Mouse (Mus musculus): ENCODE measurements around the gene Cnbd2. TPM values are rescaled to one million over a fixed set of nuclear protein-coding genes. Genes with fewer than 3 reads are reported as not detected.
"Not testable (repeated sequence)": the region's sequence is repeated elsewhere in the genome, so short reads cannot be mapped to it uniquely, and the experiment has no call there.

Cnbd2 gene
- total RNA-seq, 2 experiments from 2014 or later = 2.3 to 3.5 TPM

DNA sequence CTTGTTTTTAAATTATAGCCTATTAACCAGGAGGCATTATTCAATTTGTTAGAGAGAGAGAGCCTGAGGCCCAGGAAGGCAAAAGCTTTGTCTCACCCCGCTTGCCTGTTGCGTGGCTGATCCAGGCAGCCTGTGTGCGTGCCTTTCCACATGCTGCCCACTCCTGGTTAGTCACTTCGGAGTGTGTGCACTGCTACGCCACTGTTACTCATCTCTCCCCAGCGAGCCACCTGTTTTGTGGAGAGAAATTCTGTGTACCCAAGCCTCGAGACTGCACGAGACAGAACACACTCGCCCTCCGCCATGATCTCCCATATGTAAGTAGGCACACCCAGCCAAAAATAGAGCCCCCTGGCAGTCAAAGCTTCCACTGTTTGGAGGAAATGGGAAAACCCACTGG, 67.8 kb downstream of the Cnbd2 start:
- DNase-seq (ENCODE audit: low spot score in 2 of 2) = no peak

DNA sequence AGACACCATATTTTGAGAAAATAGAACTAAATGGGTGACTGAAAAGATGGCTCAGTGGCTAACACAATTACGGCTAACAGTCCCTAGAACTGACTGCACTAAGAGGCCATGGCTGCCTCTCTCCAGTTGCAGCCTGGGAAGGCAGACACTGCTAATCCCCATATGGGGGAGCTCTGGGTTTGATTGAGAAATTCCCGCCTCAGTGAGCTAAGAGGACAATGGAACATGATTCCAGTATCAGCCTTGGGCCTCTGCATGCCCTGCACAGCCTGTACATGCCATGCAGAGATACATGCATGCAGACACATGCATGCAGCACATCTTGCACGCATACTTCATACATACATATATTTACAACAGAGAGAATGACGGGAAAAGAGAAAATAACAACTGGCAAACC, 69.3 kb downstream of the Cnbd2 start:
- DNase-seq (ENCODE audit: low spot score in 2 of 2) = no peak

DNA sequence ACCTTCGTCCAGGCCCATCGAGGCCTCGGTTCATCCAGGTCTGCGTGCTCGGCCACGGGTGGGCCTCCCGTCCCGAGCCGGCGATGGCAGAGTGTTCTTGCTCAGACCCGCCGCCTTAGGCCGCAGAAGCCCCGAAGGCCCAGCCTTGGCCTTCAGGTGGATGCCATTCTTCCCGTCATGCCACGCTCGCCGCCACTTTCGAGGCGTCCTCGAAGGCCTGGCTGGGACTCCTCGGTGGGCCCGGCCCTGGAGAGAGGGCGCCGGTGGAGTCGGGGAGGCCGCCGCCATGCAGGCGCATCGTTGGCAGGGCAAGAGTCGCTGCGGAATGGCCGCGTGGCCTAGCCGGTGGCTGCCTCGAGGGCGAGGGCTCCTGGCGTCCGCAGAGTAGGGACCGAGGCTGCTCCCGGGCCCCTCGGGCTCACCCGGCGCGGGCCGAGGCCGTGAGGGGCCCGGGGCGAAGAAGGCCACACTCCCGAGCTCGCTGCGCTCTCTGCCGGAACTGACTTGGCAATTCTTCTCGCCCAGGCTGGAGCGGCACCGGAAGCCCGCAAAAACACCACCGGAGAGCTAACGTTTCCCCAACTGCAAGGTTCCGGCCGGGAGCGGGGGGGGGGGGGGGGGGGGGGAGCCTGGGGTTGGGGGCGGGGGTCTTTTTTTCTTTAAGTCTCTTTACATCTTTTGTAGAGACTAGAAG, 80.5 kb downstream of the Cnbd2 start:
- DNase-seq (ENCODE audit: low spot score in 2 of 2) = peak; percentile 65 to 72

DNA sequence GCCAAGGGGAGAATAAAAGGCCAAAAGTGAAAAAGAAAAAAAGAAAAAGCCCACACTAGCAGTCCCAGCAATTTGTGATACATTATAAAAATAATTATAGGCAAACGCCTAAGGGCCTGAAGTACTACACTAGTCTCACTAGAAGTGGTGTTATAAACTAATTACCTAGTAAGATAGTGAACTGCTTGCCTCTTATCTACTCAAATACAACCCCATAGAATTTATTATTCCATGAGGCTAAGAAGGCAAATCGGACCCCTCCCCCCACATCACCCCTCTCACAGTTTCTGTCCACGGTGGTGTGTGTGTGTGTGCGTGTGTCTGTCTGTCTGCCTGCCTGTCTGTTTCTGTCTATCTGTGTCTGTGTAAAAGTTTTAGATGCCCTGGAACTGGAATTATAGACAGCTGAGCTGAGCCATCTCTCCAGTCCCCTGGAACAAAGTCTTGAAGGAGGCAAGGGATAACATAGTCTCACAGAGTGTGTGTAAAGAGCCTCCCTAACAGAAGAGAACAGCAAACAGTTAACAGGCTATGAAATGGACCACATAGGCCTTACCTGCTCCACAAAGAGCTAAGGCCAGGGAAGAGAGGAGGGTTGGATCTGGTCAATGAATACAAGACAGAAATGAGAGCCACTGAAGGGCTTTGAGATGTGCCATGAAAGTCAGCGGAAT, 81.2 kb downstream of the Cnbd2 start:
- no peak for DNase-seq (ENCODE audit: low spot score in 2 of 2)

DNA sequence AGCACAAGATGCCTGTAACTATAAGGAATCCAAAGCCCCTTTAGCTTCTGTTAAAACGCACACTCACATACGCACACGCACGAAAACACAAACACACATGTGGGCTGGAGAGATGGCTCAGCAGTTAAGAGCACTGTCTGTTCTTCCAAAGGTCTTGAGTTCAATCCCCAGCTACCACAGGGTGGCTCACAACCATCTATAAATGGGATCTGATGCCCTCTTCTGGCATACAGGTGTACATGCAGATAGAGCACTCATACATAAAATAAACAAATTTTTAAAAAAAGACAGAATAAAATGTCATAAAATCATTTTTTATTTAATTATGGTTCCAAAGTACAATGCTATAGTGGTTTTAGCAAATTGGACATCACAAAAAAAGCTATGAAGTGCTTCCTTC, 82.2 kb downstream of the Cnbd2 start:
- DNase-seq (ENCODE audit: low spot score in 2 of 2) = no peak

DNA sequence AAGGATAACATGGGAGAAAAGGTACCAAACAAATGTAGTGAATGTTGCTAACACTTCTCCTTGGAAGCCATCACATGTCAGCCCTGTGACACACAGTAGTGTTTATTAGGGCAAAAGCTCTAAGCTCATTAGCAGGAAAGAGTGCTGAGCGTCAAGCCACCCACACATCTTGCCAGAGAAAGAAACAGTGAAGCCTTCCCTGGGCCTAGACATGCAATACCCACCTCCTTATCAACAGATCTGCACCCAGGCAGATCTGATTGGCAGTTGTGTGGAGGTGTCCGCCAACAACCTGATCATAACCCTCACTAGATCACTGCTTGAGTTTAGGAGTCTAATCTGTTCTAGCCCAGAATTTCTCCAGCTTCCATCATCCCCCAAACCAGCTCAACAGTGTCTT, 84.0 kb downstream of the Cnbd2 start:
- no peak for DNase-seq (ENCODE audit: low spot score in 2 of 2)

DNA sequence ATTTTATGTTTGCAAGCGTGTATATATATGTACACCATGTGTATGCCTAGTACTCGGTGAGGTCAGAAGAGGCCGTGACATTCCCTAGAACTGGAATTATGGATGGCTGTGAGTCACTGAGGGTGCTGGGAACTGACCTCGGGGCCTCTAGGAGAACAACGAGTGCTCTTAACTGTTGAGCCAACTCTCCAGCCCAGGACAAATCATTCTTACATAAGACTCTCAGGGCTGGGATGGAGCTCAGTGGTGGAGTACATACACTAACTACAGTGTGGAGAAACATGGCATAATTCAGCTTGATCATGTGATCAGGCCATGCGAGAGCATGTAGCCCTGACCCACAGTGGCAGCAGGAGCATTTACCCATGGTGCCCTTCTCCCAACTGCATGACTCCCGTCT, 85.9 kb downstream of the Cnbd2 start:
- DNase-seq (ENCODE audit: low spot score in 2 of 2) = no peak

DNA sequence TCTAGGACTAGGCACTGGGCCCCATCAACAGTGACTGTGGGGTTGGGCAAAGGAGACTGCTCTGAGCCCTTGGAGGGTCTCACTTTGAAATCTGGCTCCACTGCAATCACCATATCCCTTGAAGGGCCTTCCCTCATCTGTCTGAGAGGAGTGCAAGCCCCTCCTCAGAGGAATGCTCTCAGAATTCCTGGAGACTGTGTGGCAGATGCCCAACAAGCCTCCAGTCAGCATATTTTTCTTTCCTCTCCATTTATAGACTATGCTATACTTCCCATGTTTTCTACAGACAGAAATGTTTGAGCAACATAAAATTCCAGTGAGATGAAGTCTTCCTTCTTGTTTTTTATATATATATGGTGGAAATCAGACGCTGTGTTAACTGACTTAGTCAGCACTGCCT, 87.4 kb downstream of the Cnbd2 start:
- no peak for DNase-seq (ENCODE audit: low spot score in 2 of 2)

DNA sequence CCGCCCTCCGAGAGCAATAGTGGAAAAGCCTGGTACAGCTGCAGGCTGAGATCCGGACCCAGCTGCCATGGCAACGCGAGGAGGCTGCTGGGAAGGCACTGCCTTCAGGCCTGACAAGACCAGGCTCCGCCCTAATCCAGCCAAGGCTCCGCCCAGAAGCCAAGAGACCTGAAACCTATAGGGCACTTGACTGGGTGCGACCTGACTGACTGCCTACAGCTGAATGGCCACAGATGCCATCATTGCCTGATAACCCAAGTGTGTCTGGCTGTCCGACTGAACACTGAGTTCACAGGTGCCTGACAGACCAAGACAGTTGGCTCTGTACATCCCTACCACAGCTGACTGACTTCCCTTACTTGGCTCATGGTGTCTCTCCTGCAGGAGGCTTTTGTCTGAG, 89.2 kb downstream of the Cnbd2 start:
- no peak for DNase-seq (ENCODE audit: low spot score in 2 of 2)

DNA sequence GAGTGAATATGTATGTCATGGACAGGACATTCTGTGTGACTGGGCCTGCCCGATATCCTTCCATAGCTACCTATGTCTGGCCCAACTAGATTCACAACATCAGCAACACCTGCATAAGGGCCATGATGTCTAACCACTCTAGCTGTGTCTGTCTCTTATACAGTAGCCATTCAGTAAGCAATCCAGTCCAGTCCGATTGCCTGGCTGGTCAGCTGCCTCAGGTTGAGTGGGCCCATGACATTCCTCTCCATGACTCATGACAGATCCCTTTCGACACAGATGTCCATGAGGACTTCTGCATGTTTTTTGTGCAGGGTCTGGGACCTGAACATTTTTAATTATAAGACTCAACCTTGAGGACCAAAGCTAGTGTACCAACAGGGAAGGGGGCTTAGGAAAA, 89.9 kb downstream of the Cnbd2 start:
- no peak for DNase-seq (ENCODE audit: low spot score in 2 of 2)

DNA sequence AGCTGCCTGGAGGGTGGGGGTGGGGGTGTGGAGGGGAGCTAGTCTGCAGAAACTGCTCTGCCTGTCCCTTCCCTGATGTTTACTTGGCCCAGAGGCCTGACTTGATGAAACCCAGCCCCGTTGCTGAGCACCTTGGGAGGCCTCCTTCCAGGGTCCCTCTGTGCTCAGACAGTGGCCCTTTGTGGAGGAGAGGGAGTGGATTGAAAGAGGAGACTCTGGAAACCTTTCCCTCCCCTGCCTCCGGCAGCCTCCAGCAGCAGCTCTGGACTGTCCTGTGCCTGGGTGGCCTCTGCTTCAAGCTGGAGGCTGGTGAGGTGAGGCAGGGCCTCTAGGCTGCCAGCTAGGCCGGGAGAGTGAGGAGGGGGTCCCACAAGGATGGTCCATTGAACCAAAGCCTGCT, 94.9 kb downstream of the Cnbd2 start:
- DNase-seq (ENCODE audit: low spot score in 2 of 2) = no peak

DNA sequence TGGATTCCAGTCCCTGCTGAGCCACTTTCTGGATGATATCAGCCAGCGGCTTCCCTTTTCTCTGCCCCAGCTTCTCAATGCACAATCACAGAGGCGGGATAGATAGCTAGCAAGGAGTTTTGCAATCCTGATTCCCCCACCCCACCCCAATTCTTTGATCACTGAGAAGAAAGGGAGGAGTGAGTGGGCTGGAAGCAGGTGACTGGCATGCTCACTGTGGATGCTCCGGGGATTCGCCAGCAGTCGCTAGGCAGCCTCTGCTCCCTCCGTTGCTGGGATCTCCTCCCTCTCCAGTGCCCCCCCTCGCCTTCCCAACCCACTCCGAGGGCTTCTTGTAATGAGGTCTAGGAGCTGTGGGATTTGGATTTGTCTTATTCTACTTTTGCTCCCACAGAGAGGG, 96.1 kb downstream of the Cnbd2 start:
- no peak for DNase-seq (ENCODE audit: low spot score in 2 of 2)

DNA sequence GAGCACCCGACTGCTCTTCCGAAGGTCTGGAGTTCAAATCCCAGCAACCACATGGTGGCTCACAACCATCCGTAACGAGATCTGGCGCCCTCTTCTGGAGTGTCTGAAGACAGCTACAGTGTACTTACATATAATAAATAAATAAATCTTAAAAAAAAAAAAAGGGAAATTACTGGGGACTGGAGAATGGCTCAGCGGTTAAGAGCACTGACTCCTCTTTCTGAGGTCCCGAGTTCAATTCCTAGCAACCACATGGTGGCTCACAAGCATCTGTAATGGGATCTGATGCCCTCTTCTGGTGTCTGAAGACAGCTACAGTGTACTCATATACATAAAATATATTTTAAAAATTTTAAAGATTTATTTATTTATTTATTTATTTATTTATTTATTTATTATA, 99.2 kb downstream of the Cnbd2 start:
- DNase-seq (ENCODE audit: low spot score in 2 of 2) = not testable (repeated sequence)

DNA sequence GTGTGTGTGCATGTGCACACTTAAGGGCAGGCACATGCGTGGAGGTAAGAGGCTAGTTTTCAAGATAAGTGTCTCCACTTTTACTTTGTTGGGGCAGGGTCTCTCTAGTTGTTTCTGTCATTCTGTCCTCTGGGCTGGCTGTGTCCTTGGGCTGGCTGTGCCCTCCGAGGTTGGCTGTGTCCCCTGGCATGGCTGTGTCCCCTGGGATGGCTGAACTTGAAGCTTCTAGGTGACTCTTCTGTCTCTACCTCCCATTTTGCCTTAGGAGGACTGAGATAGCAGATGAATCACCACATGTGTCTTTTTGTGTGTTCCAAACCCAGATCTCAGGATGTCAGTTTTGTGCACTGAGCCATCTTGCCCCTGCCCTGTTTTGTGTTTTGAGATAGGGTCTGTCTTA, 102.9 kb downstream of the Cnbd2 start:
- no peak for DNase-seq (ENCODE audit: low spot score in 2 of 2)

DNA sequence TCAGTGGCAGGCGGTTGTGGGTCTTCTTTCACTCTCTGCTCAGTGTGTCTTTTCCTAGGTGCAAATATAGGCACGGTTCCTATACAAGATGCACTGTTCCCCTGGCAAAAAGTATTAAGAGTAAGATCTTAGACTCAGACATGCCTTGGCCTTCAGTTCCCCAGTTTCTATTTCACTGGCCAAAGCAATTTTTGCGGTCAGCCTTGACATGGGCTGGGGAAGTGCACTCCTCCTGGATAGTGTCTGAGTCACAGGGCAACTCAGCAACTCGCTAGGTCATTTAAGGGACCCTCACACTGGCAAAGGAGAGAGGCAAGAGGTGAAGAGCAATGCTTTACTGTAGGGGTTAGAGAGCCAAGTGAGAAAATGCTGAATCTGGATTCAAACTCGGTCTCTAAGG, 103.6 kb downstream of the Cnbd2 start:
- DNase-seq (ENCODE audit: low spot score in 2 of 2) = no peak

DNA sequence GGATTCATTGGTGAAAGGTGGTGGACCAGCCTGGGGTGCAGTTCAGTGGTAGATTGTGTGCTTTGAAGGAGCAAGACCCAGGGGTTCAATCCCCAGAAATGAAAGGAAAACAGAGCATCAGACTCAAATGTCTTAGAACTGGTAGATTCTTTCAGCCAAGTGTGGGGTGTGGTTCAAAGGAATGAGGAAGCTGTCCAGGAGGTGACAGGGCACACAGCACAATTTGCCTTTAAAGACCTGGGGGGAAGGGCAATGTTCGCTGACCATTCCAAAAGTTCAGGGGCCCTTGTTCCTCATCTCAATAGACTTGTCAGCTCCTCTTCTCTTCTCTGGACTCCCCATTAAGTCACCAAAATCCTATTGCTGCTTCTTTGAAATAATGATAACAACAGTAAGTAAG, 105.1 kb downstream of the Cnbd2 start:
- no peak for DNase-seq (ENCODE audit: low spot score in 2 of 2)

DNA sequence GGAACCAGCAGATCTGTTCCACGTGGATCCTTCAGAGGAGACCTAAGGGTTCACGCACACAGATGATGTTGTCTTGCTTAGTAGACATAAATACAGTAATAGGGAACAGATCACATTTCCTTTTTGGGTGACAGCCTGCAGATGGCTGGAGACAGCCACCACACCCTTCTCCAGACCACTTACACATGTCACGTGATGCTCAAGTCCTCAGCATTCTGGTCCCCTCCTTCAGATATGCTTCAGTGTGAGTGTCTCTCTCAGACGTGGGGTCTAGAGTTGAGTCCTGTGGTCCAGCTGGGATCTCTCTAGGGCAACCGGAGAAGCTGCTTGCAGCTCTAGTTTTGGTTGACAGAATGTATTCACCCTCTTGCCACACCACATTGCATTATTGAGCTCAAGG, 106.4 kb downstream of the Cnbd2 start:
- DNase-seq (ENCODE audit: low spot score in 2 of 2) = no peak

DNA sequence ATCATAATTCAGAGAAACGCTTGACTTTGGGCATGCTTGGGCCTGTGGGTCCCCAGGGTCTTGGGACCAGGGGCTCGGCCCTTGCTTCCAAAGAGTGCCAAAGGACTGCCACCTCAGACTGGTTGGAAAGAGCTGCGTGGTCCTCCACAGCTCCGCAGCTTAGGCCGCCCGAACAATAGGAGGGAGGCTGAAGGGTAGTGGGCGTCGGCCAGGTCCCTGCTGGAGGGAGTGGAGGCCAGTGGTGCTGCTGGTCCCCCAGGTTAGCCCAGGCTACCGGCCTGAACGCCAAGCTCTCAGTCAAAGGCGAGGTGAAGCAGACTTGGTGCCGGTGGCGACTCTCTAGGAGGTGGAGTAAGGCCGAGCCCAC, 108.2 kb downstream of the Cnbd2 start:
- no peak for DNase-seq (ENCODE audit: low spot score in 2 of 2)

DNA sequence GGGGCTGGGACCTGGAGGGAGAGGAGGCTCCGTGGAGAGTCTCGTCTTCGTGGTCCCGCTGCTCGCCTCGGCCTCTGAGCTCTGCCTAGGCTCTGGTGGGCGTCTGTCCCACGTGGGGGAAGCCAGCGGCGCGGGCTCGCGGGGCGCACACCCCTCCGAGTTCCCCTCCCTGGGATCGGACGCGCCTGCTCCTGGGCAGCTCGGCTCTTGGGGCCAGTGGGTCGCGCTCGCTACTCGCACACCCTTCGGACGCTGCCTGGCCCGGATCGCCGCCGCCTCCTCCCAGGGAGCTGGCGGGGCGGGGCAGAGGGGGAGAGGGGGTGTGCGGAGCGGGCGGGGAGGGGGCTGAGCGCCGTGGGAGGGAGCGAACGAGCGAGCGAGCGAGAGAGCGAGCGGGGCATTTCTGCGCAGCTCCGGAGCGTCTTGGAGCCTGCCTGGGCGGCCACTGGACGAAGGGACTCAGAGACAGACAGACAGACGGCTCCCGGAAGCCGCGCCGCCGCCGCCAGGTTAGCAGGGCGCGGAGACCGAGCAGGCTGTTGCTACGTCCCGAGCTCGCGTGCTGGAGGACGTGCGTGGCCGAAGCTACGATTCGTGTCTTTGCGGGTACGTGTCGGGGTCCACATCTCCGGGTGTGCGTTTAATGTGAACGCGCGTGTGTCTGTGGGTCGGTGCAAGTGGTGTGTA, 108.7 kb downstream of the Cnbd2 start, which contains the start of gene Epb41l1:
Gene Epb41l1 (plus strand): TSS at position 216 of the 687 bp plus-strand sequence.
- peak; percentile 64 to 68 for DNase-seq (ENCODE audit: low spot score in 2 of 2)

DNA sequence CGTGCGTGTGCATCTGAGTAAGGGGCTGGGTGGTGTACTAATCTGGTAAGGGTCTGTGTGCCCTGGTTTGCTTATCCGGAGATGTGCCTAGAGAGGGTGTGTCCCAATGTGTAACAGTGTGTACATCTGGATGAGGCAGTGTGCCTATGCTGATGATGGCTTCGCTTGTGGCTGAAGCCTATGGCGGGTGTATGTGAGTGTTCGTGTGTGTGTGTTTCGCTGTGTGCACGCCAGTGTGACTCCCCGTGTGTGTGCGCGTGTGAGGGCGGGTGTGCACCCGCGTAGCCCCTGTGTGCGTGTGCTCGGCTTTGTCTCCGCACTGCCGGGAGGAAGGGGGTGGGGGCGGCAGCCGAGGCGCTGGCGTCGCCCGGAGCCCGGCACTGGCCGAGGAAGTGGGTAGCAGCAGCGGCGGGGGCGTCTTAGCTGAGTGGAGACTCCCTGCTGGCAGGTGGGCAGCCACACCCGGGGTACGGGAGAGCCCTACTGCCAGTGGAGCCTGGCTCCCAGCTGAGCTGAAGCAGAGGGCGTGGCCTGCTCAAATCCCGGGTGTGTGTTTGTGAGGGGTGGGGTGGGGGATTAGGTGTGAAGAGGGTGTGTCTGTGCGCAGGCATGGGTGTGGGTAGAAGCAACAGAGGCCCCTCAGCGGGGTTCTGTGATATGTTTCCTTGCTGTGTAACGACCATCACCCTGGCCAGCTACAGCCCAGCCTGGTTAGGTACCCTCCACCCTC, 109.4 kb downstream of the Cnbd2 start:
- DNase-seq (ENCODE audit: low spot score in 2 of 2) = peak; percentile 40 to 44

DNA sequence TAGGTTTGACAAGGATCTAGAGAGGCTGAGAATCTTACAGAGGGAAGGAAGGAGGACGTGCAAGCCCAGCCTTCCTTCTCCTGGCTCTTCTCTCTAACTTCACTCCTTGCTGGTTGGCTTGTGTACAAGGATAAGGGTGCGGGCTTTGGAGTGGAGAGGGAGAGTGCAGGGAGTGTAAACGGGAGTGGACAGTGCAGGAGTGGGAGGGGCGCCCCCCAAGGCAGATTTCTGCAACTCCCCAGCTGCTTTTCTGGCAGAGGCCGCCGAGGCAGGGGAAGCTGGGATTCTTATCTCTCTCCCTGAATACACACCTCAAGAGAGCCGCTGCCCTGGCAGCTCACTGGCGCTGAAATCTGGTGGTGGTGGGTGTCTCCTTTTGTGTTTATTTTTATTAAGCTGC, 110.5 kb downstream of the Cnbd2 start:
- DNase-seq (ENCODE audit: low spot score in 2 of 2) = no peak

DNA sequence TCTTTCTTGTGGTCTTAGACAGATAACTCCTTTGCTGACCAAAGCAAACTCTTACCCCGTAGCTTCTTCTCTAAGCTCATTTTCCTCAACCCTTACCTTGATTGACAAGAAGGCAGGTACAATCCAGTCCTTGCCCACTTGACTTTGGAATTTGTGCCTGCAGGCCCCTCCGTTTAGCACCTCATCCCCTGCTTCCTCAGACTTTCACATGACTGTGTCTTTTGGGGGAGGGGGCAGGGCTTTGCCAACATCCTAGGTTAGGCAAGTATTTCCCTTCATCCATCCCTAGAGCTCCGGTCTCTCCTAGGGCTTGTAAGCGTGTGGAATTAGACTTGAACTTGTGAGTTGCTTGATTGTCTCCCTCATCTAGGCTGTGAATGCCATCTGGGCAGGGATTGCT, 111.6 kb downstream of the Cnbd2 start:
- DNase-seq (ENCODE audit: low spot score in 2 of 2) = no peak

Measured in adrenal gland, adult 18-20 months (tissue).